Mouse (Mus musculus) intestine, postnatal 0 days (tissue): ENCODE data around the gene Scaf1. TPM values are rescaled to one million over a fixed set of nuclear protein-coding genes. Genes with fewer than 3 reads are reported as not detected.
A peak's percentile ranks its signal among the peaks of the same experiment; 100 is the strongest.

Experiments
- ATAC-seq: fragments of 200-750 bp; cut with Nextera tagmentation; 2 replicates; pipeline ENCODE4 v1.8.0; 2017; ENCODE audit warnings: mild to moderate bottlenecking, moderate TSS enrichment, moderate library complexity
- H3K27ac ChIP-seq: fragments of 300-500 bp; sonication (generic); 2 replicates; pipeline ENCODE4 v1.5.1; 2014; ENCODE audit warnings: mild to moderate bottlenecking, low read depth, low read length, moderate library complexity
- H3K27me3 ChIP-seq: fragments of 300-500 bp; sonication (generic); replicated peaks from 2 replicates; pipeline ENCODE4 v1.6.1; 2014; ENCODE audit warnings: low read length, mixed read lengths; ENCODE audit not compliant: control insufficient read depth, insufficient read depth
- H3K36me3 ChIP-seq: fragments of 300-500 bp; sonication (generic); 2 replicates; pipeline ENCODE4 v1.6.1; 2014; ENCODE audit warnings: mild to moderate bottlenecking, moderate library complexity; ENCODE audit not compliant: control insufficient read depth, insufficient read depth
- H3K4me1 ChIP-seq: fragments of 300-500 bp; sonication (generic); replicated peaks from 2 replicates; pipeline ENCODE4 v1.6.1; 2014; ENCODE audit warnings: antibody characterized with exemption, low read length, mixed read lengths; ENCODE audit not compliant: control insufficient read depth, insufficient read depth
- H3K4me2 ChIP-seq: fragments of 300-500 bp; sonication (generic); replicated peaks from 2 replicates; pipeline ENCODE4 v1.6.1; 2014; ENCODE audit warnings: low read depth, mild to moderate bottlenecking, moderate library complexity
- H3K4me3 ChIP-seq: fragments of 300-500 bp; sonication (generic); 2 replicates; pipeline ENCODE4 v1.5.1; 2014; ENCODE audit warnings: low read depth, low read length
- H3K9ac ChIP-seq: fragments of 300-500 bp; sonication (generic); 2 replicates; pipeline ENCODE4 v1.6.1; 2014; ENCODE audit warnings: mild to moderate bottlenecking, low read depth, low read length
- H3K9me3 ChIP-seq: fragments of 300-500 bp; sonication (generic); 2 replicates; pipeline ENCODE4 v1.6.1; 2016; ENCODE audit warnings: mixed run types; ENCODE audit not compliant: control insufficient read depth
- CTCF ChIP-seq: sonication (generic); IDR thresholded peaks from 2 replicates; pipeline ENCODE4 v1.5.1; 2016; ENCODE audit warnings: low read depth, mild to moderate bottlenecking, control low read depth, antibody characterized with exemption, moderate library complexity
- WGBS: fragments of 180-500 bp; shearing (Covaris S2); extraction: QIAGEN DNeasy Blood & Tissue Kit; methylation state at CpG from one replicate; pipeline ENCODE4 v1.1.7; 2014; 5-methylcytosine and 5-hydroxymethylcytosine counted together
- polyA plus RNA-seq: library from polyadenylated mRNA; unstranded; fragments of >200 nt; fragmentation: Nextera tagmentation; extraction: Ambion mirVana; gene quantifications from 2 replicates; pipeline ENCODE4 v1.2.1, GENCODE M21; 2015

Gene Scaf1
- polyA plus RNA-seq, 1 experiment from 2014 or later, result 22.6 TPM

- no peak overlapping the region for H3K4me2 ChIP-seq
- TF ChIP-seq CTCF, result no peak
- H3K27me3 ChIP-seq, result no peaks in the 10 kb centered on the region
- no peaks in the 10 kb centered on the region for H3K9me3 ChIP-seq
- H3K36me3 ChIP-seq, result peaks cover 71% of the 10 kb centered on the region
- WGBS, result 97% methylated on average over 14 of the region's 14 CpGs
- 0 out of 2 replicates have a peak, but pooled peaks cover 4% of the 10 kb centered on the region for H3K4me1 ChIP-seq
- H3K9ac ChIP-seq, result no peak overlapping the region
- ATAC-seq, result no peak
- no peak overlapping the region for H3K27ac ChIP-seq
- H3K4me3 ChIP-seq, result no peak overlapping the region
These were observed 31.3 kb upstream of the Scaf1 start for GRCm38 (mm10) chr7:45047491-45047890.

DNA sequence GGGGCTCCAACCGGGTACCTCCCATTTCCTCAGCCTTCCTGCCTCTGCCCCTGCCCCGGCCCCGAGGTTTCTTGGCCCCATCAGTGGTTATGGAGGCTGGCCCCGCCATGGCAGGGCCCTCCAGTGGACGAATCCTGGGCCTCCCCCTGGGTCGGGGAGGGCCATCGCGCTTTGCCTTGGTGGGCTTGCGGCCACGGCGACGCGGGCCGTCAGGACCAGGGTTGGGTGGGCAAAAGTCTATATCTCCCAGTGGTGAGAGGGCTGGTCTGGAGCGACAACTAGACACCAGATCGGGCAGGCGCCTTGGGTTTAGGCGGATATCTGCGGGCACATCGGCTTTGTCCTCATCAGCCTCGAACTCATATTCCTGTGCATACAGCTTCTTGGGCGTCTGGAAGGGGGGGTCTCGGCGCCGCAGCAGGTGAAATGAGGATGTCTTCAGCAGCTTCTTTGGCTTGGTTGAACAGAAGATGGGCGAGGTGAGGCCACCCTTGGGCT lies 30.7 kb upstream of the Scaf1 start:
- WGBS, result 94% methylated on average over 26 of the region's 26 CpGs
- H3K27ac ChIP-seq, result no peak overlapping the region; the same call in 1 of the 2 replicates
- H3K9ac ChIP-seq, result no peak overlapping the region
- TF ChIP-seq CTCF, result no peak
- no peaks in the 10 kb centered on the region for H3K27me3 ChIP-seq
- H3K36me3 ChIP-seq, result peaks cover 72% of the 10 kb centered on the region
- H3K4me2 ChIP-seq, result no peak overlapping the region
- no peaks in the 10 kb centered on the region for H3K9me3 ChIP-seq
- no peak for ATAC-seq
- H3K4me3 ChIP-seq, result no peak overlapping the region
- 0 out of 2 replicates have a peak, but pooled peaks cover 4% of the 10 kb centered on the region for H3K4me1 ChIP-seq

DNA sequence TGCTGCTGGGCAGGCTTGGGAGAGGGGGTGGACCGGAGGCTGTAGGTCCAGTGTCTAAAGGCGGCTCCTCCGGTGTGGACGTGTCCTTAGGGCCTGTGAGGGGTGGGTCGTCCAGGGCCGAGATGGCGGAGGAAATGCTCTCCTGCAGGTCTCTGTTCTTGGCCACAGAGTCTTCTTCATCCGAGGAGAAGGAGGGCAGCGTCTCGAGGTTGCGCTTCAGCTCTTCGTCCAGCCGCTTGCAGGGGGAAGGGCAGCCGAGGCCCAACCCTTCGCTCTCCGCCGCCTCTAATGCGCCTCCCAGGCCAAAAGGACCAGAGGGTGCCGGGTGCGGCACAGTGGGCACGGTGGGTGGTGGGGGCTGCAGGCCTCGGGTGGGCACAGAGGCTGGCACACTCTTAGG lies 29.6 kb upstream of the Scaf1 start:
- H3K4me1 ChIP-seq, result no peaks in the 10 kb centered on the region
- H3K27me3 ChIP-seq, result no peaks in the 10 kb centered on the region
- no peak overlapping the region for H3K27ac ChIP-seq
- H3K9ac ChIP-seq, result no peak overlapping the region
- no peak for TF ChIP-seq CTCF
- peaks cover 82% of the 10 kb centered on the region for H3K36me3 ChIP-seq
- no peak overlapping the region for H3K4me3 ChIP-seq
- no peaks in the 10 kb centered on the region for H3K9me3 ChIP-seq
- no peak overlapping the region for H3K4me2 ChIP-seq
- 96% methylated on average over 22 of the region's 22 CpGs for WGBS
- ATAC-seq, result no peak

DNA sequence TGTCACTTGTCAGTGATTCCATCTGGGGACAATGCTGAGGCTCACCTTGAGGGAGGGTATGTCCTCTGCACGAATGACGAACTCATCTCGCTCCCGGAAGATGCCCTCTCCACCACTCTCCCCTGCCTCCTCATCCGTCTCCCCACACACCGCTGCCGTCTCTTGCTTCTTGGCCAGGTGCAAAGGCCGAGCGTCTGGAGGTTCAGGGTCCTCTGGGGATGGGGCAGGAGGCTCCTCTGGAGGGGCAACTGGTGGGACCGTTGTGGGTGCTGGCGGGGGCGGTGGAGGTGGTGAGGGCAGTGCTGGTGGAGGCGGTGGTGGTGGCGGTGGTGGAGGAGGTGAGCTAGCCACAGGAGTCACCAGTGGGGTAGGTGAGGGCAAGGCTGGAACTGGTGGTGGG lies 27.1 kb upstream of the Scaf1 start:
- Histone ChIP-seq H3K4me1 (no peaks in the 10 kb centered on the region), H3K4me2 (no peak overlapping the region), H3K27me3 (no peaks in the 10 kb centered on the region), H3K9ac (no peak overlapping the region), H3K27ac (peak overlapping the region; percentile 15; the same call in 1 of the 2 replicates), H3K36me3 (peaks cover 76% of the 10 kb centered on the region), H3K4me3 (no peak overlapping the region), H3K9me3 (no peaks in the 10 kb centered on the region)
- WGBS, result 93% methylated on average over 14 of the region's 14 CpGs
- no peak for ATAC-seq
- no peak for TF ChIP-seq CTCF

DNA sequence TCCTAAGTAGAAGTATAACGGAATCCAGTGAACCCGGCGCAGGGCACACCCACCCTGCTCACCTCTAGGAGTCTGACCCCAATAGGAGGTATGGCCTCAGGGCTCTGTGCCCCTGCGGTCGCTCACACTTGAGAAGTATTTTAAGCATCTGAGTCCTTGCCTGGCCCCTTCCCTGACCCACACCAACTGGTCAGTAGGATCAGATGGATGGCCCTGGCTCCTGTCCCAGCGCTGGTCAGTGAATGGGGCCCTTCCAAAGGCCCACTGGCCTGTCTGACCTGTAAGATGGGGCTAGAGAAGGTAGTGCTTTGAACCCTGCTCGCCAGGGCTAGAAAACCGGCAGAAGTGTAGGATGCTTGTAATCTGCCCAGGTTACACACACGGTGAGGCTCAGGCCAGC lies 24.7 kb upstream of the Scaf1 start:
- Histone ChIP-seq H3K9me3 (no peaks in the 10 kb centered on the region), H3K9ac (no peak overlapping the region), H3K4me3 (no peak overlapping the region), H3K36me3 (peaks cover 65% of the 10 kb centered on the region), H3K4me2 (no peak overlapping the region), H3K27me3 (no peaks in the 10 kb centered on the region), H3K27ac (no peak overlapping the region), H3K4me1 (no peaks in the 10 kb centered on the region)
- 91% methylated on average over 9 of the region's 9 CpGs for WGBS
- no peak for TF ChIP-seq CTCF
- ATAC-seq, result no peak

DNA sequence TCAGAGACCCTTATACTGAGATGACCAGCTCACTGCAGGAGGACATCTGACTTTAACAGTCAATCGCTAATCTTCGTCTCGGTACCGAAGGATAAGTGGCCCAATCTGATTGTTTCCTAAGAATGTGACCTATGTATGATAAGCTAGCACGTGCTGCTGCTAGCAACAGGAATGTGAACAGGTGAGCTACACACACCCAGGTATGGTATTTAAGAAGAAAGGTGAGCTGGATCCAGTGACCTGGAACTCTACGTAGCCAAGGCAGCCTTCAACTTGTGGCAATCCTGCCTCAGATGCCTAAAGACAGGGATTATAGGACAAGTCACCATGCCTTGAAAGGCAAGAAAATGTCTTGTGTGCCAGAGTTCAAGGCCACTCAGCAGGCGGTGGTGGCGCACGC lies 22.2 kb upstream of the Scaf1 start:
- H3K27ac ChIP-seq, result no peak overlapping the region
- H3K27me3 ChIP-seq, result no peaks in the 10 kb centered on the region
- no peak overlapping the region for H3K9ac ChIP-seq
- H3K9me3 ChIP-seq, result no peaks in the 10 kb centered on the region
- no peaks in the 10 kb centered on the region for H3K4me1 ChIP-seq
- TF ChIP-seq CTCF, result no peak
- ATAC-seq, result peak; percentile 12; the same call in 1 of the 2 replicates
- H3K4me2 ChIP-seq, result no peak overlapping the region
- H3K4me3 ChIP-seq, result no peak overlapping the region
- 77% methylated on average over 9 of the region's 9 CpGs for WGBS
- H3K36me3 ChIP-seq, result peaks cover 66% of the 10 kb centered on the region
